In genomic region chr12:119303618-119304017, GRCm38 (mm10) we compare ENCODE assay signal across 29 mouse cellular contexts. TPM values are rescaled to one million over a fixed set of nuclear protein-coding genes. Genes with fewer than 3 reads are reported as not detected.
DNase-seq lines count a peak whose midpoint lies in the region; ATAC-seq and TF ChIP-seq lines count a peak whose summit lies in the region.
"Had no signal": no experiment of that assay in that cellular context is flagged by ENCODE, and none has a peak within 500 bp of the region (broad histone marks: within the 10 kb centered on the region; RNA-seq: fewer than 3 reads in every experiment).

No protein-coding gene starts in this region.

- DNase-seq in liver, embryonic 13.5 days = no peak
- DNase-seq in liver, postnatal 0 days = no peak
- no peak for DNase-seq in stomach, postnatal 0 days (ENCODE audit: low spot score)
- no peak for DNase-seq in heart, adult 11 months
- DNase-seq: adrenal gland, adult 8-10 months; adrenal gland, postnatal 14 days; adrenal gland, postnatal 36 days; B cell, adult 2 months; cerebellum, adult 11 months; cerebellum, adult 18-20 months; cerebellum, adult 8-10 months; cerebellum, adult 9-11 months; cerebellum, postnatal 14 days; cerebellum, postnatal 36 days; embryo, embryonic 11 days had no signal

- H3K9me3 ChIP-seq in liver, embryonic 13.5 days (replicated peaks) = no peaks in the 10 kb centered on the region
- H3K9me3 ChIP-seq in liver, postnatal 0 days (ENCODE audit: low read length) = no peaks in the 10 kb centered on the region
- H3K9me3 ChIP-seq in stomach, embryonic 14.5 days (ENCODE audit: control insufficient read depth, low read depth, low read length) = no peaks in the 10 kb centered on the region
- no peaks in the 10 kb centered on the region for H3K9me3 ChIP-seq in stomach, postnatal 0 days (ENCODE audit: control insufficient read depth, low read length)
- H3K9me3 ChIP-seq in stomach, embryonic 15.5 days = no peaks in the 10 kb centered on the region
- H3K9me3 ChIP-seq in intestine, postnatal 0 days (ENCODE audit: control insufficient read depth) = no peaks in the 10 kb centered on the region
- H3K9me3 ChIP-seq: embryonic facial prominence, embryonic 13.5 days; embryonic facial prominence, embryonic 15.5 days; forebrain, embryonic 10.5 days; forebrain, embryonic 12.5 days; G1E had no signal

- TF ChIP-seq CTCF in liver, postnatal 0 days (IDR thresholded peaks at IDR 0.05; ENCODE audit: low read depth) = no peak
- no peak for TF ChIP-seq CTCF in stomach, postnatal 0 days (IDR thresholded peaks at IDR 0.05; ENCODE audit: low read depth)
- TF ChIP-seq CTCF in intestine, postnatal 0 days (IDR thresholded peaks at IDR 0.05; ENCODE audit: low read depth) = no peak

- H3K4me3 ChIP-seq in liver, embryonic 13.5 days (replicated peaks) = no peak overlapping the region
- no peak overlapping the region for H3K4me3 ChIP-seq in liver, postnatal 0 days (ENCODE audit: low read depth, low read length)
- no peak overlapping the region for H3K4me3 ChIP-seq in stomach, embryonic 14.5 days (ENCODE audit: low read depth, low read length)
- H3K4me3 ChIP-seq in stomach, postnatal 0 days (ENCODE audit: low read depth, low read length) = no peak overlapping the region
- no peak overlapping the region for H3K4me3 ChIP-seq in stomach, embryonic 15.5 days (replicated peaks)
- H3K4me3 ChIP-seq in intestine, postnatal 0 days (ENCODE audit: low read depth, low read length) = no peak overlapping the region
- H3K4me3 ChIP-seq: embryonic facial prominence, embryonic 13.5 days; embryonic facial prominence, embryonic 15.5 days; erythroblast, embryonic 14.5 days; forebrain, embryonic 10.5 days; forebrain, embryonic 12.5 days had no signal

- no peaks in the 10 kb centered on the region for H3K27me3 ChIP-seq in liver, embryonic 13.5 days
- no peaks in the 10 kb centered on the region for H3K27me3 ChIP-seq in liver, postnatal 0 days (ENCODE audit: insufficient read depth, low read length)
- no peaks in the 10 kb centered on the region for H3K27me3 ChIP-seq in stomach, embryonic 14.5 days (ENCODE audit: control insufficient read depth, insufficient read depth, low read length)
- no peaks in the 10 kb centered on the region for H3K27me3 ChIP-seq in stomach, postnatal 0 days (ENCODE audit: control insufficient read depth, insufficient read depth, low read length)
- H3K27me3 ChIP-seq in stomach, embryonic 15.5 days (replicated peaks) = no peaks in the 10 kb centered on the region
- H3K27me3 ChIP-seq in intestine, postnatal 0 days (replicated peaks; ENCODE audit: control insufficient read depth, insufficient read depth, low read length) = no peaks in the 10 kb centered on the region
- H3K27me3 ChIP-seq: CH12.LX; embryonic facial prominence, embryonic 13.5 days; embryonic facial prominence, embryonic 15.5 days; forebrain, embryonic 12.5 days had no signal

- no peak overlapping the region for H3K4me2 ChIP-seq in liver, embryonic 13.5 days
- H3K4me2 ChIP-seq in liver, postnatal 0 days (ENCODE audit: low read depth, low read length) = no peak overlapping the region
- H3K4me2 ChIP-seq in stomach, embryonic 14.5 days (replicated peaks; ENCODE audit: low read depth, low read length) = no peak overlapping the region
- no peak overlapping the region for H3K4me2 ChIP-seq in stomach, postnatal 0 days (replicated peaks; ENCODE audit: low read depth)
- H3K4me2 ChIP-seq in stomach, embryonic 15.5 days = no peak overlapping the region
- no peak overlapping the region for H3K4me2 ChIP-seq in intestine, postnatal 0 days (replicated peaks; ENCODE audit: low read depth)
- H3K4me2 ChIP-seq: embryonic facial prominence, embryonic 13.5 days; embryonic facial prominence, embryonic 15.5 days; forebrain, embryonic 12.5 days had no signal

- no peak overlapping the region for H3K27ac ChIP-seq in liver, embryonic 13.5 days
- H3K27ac ChIP-seq in liver, postnatal 0 days (ENCODE audit: low read depth) = no peak overlapping the region
- no peak overlapping the region for H3K27ac ChIP-seq in stomach, embryonic 14.5 days (ENCODE audit: low read length)
- H3K27ac ChIP-seq in stomach, postnatal 0 days (replicated peaks) = no peak overlapping the region
- no peak overlapping the region for H3K27ac ChIP-seq in stomach, embryonic 15.5 days
- no peak overlapping the region for H3K27ac ChIP-seq in intestine, postnatal 0 days (ENCODE audit: low read depth, low read length)
- H3K27ac ChIP-seq: embryonic facial prominence, embryonic 13.5 days; embryonic facial prominence, embryonic 15.5 days; forebrain, embryonic 10.5 days; forebrain, embryonic 12.5 days had no signal

- no peaks in the 10 kb centered on the region for H3K4me1 ChIP-seq in liver, embryonic 13.5 days (replicated peaks)
- H3K4me1 ChIP-seq in liver, postnatal 0 days (ENCODE audit: insufficient read depth) = no peaks in the 10 kb centered on the region
- no peaks in the 10 kb centered on the region for H3K4me1 ChIP-seq in stomach, embryonic 14.5 days (ENCODE audit: control insufficient read depth, insufficient read depth, low read length)
- no peaks in the 10 kb centered on the region for H3K4me1 ChIP-seq in stomach, postnatal 0 days (replicated peaks; ENCODE audit: control insufficient read depth, insufficient read depth)
- no peaks in the 10 kb centered on the region for H3K4me1 ChIP-seq in stomach, embryonic 15.5 days
- no peaks in the 10 kb centered on the region for H3K4me1 ChIP-seq in intestine, postnatal 0 days (replicated peaks; ENCODE audit: control insufficient read depth, insufficient read depth, low read length)
- H3K4me1 ChIP-seq: embryonic facial prominence, embryonic 13.5 days; embryonic facial prominence, embryonic 15.5 days; forebrain, embryonic 12.5 days had no signal

- peak; percentile 57; the same call in 1 of the 2 replicates for ATAC-seq in liver, embryonic 13.5 days (ENCODE audit: low read depth)
- no peak for ATAC-seq in liver, postnatal 0 days
- ATAC-seq in stomach, embryonic 14.5 days (ENCODE audit: insufficient number of reproducible peaks, insufficient read depth, low FRiP score, low read depth) = peak; percentile 71; the same call in 1 of the 2 replicates
- no peak for ATAC-seq in stomach, postnatal 0 days (ENCODE audit: low FRiP score, low TSS enrichment)
- peak; percentile 83 for ATAC-seq in stomach, embryonic 15.5 days (ENCODE audit: insufficient read depth, low FRiP score, low read depth)
- ATAC-seq in intestine, postnatal 0 days = no peak
- ATAC-seq: activated CD4-positive, CD25-positive, alpha-beta regulatory T cell, adult 4 months; CD4-positive, CD25-positive, alpha-beta regulatory T cell, adult 4 months; forebrain, embryonic 14.5 days; Patski had no signal

- no peaks in the 10 kb centered on the region for H3K36me3 ChIP-seq in liver, embryonic 13.5 days
- H3K36me3 ChIP-seq in liver, postnatal 0 days (replicated peaks; ENCODE audit: insufficient read depth, low read length) = no peaks in the 10 kb centered on the region
- no peaks in the 10 kb centered on the region for H3K36me3 ChIP-seq in stomach, embryonic 14.5 days (ENCODE audit: control insufficient read depth, insufficient read depth, low read length)
- H3K36me3 ChIP-seq in stomach, postnatal 0 days (ENCODE audit: control insufficient read depth, insufficient read depth, low read length) = no peaks in the 10 kb centered on the region
- no peaks in the 10 kb centered on the region for H3K36me3 ChIP-seq in stomach, embryonic 15.5 days
- no peaks in the 10 kb centered on the region for H3K36me3 ChIP-seq in intestine, postnatal 0 days (ENCODE audit: control insufficient read depth, insufficient read depth)
- H3K36me3 ChIP-seq: embryonic facial prominence, embryonic 13.5 days; embryonic facial prominence, embryonic 15.5 days; forebrain, embryonic 10.5 days; forebrain, embryonic 12.5 days; G1E had no signal

- TF ChIP-seq EP300 in liver, postnatal 0 days (IDR thresholded peaks at IDR 0.05; ENCODE audit: low read depth) = no peak
- TF ChIP-seq EP300 in stomach, postnatal 0 days (optimal IDR thresholded peaks at IDR 0.05) = no peak

- H3K9ac ChIP-seq in liver, embryonic 13.5 days = no peak overlapping the region
- H3K9ac ChIP-seq in liver, postnatal 0 days (replicated peaks) = no peak overlapping the region
- H3K9ac ChIP-seq in stomach, embryonic 14.5 days (replicated peaks; ENCODE audit: low read depth, low read length) = no peak overlapping the region
- H3K9ac ChIP-seq in stomach, postnatal 0 days (ENCODE audit: low read length) = no peak overlapping the region
- H3K9ac ChIP-seq in stomach, embryonic 15.5 days = no peak overlapping the region
- H3K9ac ChIP-seq in intestine, postnatal 0 days (ENCODE audit: low read depth, low read length) = no peak overlapping the region
- H3K9ac ChIP-seq: embryonic facial prominence, embryonic 13.5 days; embryonic facial prominence, embryonic 15.5 days; forebrain, embryonic 12.5 days had no signal

RNA-seq across cellular contexts. Expression of gene Macc1, which starts 10.5 kb away (rescaled TPM):
- 0.02 TPM in 1 of 2 replicates, not detected in the other for polyA plus RNA-seq in liver, embryonic 13.5 days (2015; fragmentation: Nextera tagmentation; extraction: Ambion mirVana)
- 0.04 TPM in 1 of 2 replicates, not detected in the other for polyA plus RNA-seq in liver, postnatal 0 days (2015; fragmentation: Nextera tagmentation; extraction: Ambion mirVana)
- 5.2 and 5.8 TPM in 2 replicates for polyA plus RNA-seq in stomach, embryonic 14.5 days (2014; fragmentation: Nextera tagmentation; extraction: Ambion mirVana)
- polyA plus RNA-seq in stomach, postnatal 0 days (2015; fragmentation: Nextera tagmentation; extraction: Ambion mirVana) = 7.1 and 7.9 TPM in 2 replicates
- polyA plus RNA-seq in stomach, embryonic 15.5 days (2015; fragmentation: Nextera tagmentation; extraction: Ambion mirVana) = 4.9 TPM in 2 replicates
- polyA plus RNA-seq in intestine, postnatal 0 days (2015; fragmentation: Nextera tagmentation; extraction: Ambion mirVana) = 0.43 and 0.47 TPM in 2 replicates
- polyA plus RNA-seq: activated CD4-positive, CD25-positive, alpha-beta regulatory T cell, adult 4 months; CD4-positive, CD25-positive, alpha-beta regulatory T cell, adult 4 months; erythroblast, embryonic 14.5 days; forebrain, embryonic 14.5 days; G1E had no signal

Comparison
In these comparisons a context has a peak if more than half of its experiments do, and no peak if none do; other contexts are left out.
1. ATAC-seq: peak in liver, embryonic 13.5 days (single experiment), stomach, embryonic 14.5 days (single experiment) and stomach, embryonic 15.5 days (single experiment); none in liver, postnatal 0 days (single experiment), stomach, postnatal 0 days (single experiment) and intestine, postnatal 0 days (single experiment).